Mouse (Mus musculus): ENCODE measurements around the gene D5Ertd579e.

Gene D5Ertd579e

GRCm38 (mm10) chr5:36695461-36696231, at the start of gene D5Ertd579e:
Gene D5Ertd579e (minus strand): TSS chr5:36696024.
- in situ Hi-C loops (cut with MboI, MseI) = loop anchor here (5.0 kb wide), 1 partner anchor 47 kb away; no protein-coding TSS in a partner anchor

- in situ Hi-C loops (cut with MboI, MseI) = loop anchor here (5.0 to 10.0 kb wide), 4 partner anchors 45 to 1907 kb away; partner anchors contain the start of genes D5Ertd579e and Grpel1
Observed at GRCm38 (mm10) chr5:36742126-36742848, 46.5 kb upstream of the D5Ertd579e start.

- in situ Hi-C loops (cut with MboI, MseI) = loop anchor here (5.0 to 10.0 kb wide), 4 partner anchors 43 to 1905 kb away; partner anchors contain the start of genes D5Ertd579e and Grpel1
Observed at GRCm38 (mm10) chr5:36739829-36740228, 44.0 kb upstream of the D5Ertd579e start.

GRCm38 (mm10) chr5:36738799-36739615, 43.2 kb upstream of the D5Ertd579e start:
- in situ Hi-C loops (cut with MboI, MseI) = no loop called here

GRCm38 (mm10) chr5:36737765-36738164, 41.9 kb upstream of the D5Ertd579e start:
- in situ Hi-C loops (cut with MboI, MseI) = no loop called here

GRCm38 (mm10) chr5:36736009-36736408, 40.2 kb upstream of the D5Ertd579e start:
- in situ Hi-C loops (cut with MboI, MseI) = no loop called here

- in situ Hi-C loops (cut with MboI, MseI) = no loop called here
Observed at GRCm38 (mm10) chr5:36735106-36735505, 39.3 kb upstream of the D5Ertd579e start.

- in situ Hi-C loops (cut with MboI, MseI) = no loop called here
Observed at GRCm38 (mm10) chr5:36733405-36733804, 37.6 kb upstream of the D5Ertd579e start.

- in situ Hi-C loops (cut with MboI, MseI) = no loop called here
Observed at GRCm38 (mm10) chr5:36731901-36732652, 36.3 kb upstream of the D5Ertd579e start.

GRCm38 (mm10) chr5:36730689-36731088, 34.9 kb upstream of the D5Ertd579e start:
- in situ Hi-C loops (cut with MboI, MseI) = no loop called here

GRCm38 (mm10) chr5:36729923-36730322, 34.1 kb upstream of the D5Ertd579e start:
- in situ Hi-C loops (cut with MboI, MseI) = loop anchor here (5.0 kb wide), 1 partner anchor 48 kb away; no protein-coding TSS in a partner anchor

GRCm38 (mm10) chr5:36729086-36729473, 33.3 kb upstream of the D5Ertd579e start:
- in situ Hi-C loops (cut with MboI, MseI) = loop anchor here (5.0 kb wide), 1 partner anchor 47 kb away; no protein-coding TSS in a partner anchor

- in situ Hi-C loops (cut with MboI, MseI) = loop anchor here (5.0 kb wide), 1 partner anchor 46 kb away; no protein-coding TSS in a partner anchor
Observed at GRCm38 (mm10) chr5:36728403-36729085, 32.7 kb upstream of the D5Ertd579e start.

- in situ Hi-C loops (cut with MboI, MseI) = loop anchor here (5.0 kb wide), 1 partner anchor 45 kb away; no protein-coding TSS in a partner anchor
Observed at GRCm38 (mm10) chr5:36727776-36728175, 32.0 kb upstream of the D5Ertd579e start.

- in situ Hi-C loops (cut with MboI, MseI) = loop anchor here (5.0 kb wide), 1 partner anchor 45 kb away; no protein-coding TSS in a partner anchor
Observed at GRCm38 (mm10) chr5:36727136-36727535, 31.3 kb upstream of the D5Ertd579e start.

- in situ Hi-C loops (cut with MboI, MseI) = loop anchor here (5.0 kb wide), 1 partner anchor 44 kb away; no protein-coding TSS in a partner anchor
Observed at GRCm38 (mm10) chr5:36726387-36726801, 30.6 kb upstream of the D5Ertd579e start.

- in situ Hi-C loops (cut with MboI, MseI) = loop anchor here (5.0 kb wide), 1 partner anchor 44 kb away; no protein-coding TSS in a partner anchor
Observed at GRCm38 (mm10) chr5:36725861-36726260, 30.0 kb upstream of the D5Ertd579e start.

- in situ Hi-C loops (cut with MboI, MseI) = no loop called here
Observed at GRCm38 (mm10) chr5:36724274-36724673, 28.4 kb upstream of the D5Ertd579e start.

- in situ Hi-C loops (cut with MboI, MseI) = no loop called here
Observed at GRCm38 (mm10) chr5:36723356-36723755, 27.5 kb upstream of the D5Ertd579e start.

- in situ Hi-C loops (cut with MboI, MseI) = no loop called here
Observed at GRCm38 (mm10) chr5:36722415-36722856, 26.6 kb upstream of the D5Ertd579e start.

Measured in regulatory T cell (primary cell).